ENCODE assay signal across 15 mouse cellular contexts in the genomic region with DNA sequence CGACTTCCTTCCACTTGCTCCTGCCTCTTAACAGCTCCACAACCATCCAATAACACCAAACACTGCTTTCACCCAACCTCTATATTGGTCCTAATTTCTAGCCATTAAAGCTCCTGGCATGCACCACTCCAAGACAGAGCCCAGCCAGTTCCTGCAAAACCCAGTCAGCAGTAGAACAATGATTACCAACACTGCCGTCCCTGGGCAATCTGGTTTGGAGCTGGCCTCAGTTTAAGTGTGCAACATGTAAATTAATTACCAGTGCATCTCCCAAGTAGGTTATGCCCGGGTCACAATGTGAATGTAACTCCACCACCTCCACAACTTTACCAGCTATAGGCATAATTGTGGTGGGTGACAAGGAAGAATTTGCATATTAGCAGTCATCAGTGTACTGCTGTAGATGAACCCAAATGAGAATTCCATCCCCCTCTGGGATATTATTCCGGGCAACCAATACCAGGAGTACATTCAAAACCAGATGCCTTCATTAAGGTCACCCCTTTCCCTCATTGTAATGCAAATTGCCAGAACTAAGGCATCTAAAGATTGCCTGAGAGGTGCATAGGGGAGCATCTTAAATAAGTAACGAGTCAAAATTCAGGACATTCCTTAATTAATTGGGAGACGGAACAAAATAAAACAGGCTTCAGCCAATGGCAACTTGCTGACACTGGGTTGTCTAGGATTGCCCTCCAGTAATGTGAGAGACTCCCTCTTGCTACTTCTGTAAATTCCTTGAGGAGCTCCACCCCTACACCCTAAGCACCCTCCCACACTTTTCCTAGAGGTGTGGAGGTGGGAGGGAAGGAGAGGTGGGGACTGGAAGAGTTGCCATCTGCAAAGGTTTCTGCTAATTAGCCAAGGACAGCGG.
DNase-seq lines count a peak whose midpoint lies in the region; ATAC-seq and TF ChIP-seq lines count a peak whose summit lies in the region.
"Had no signal": no experiment of that assay in that cellular context is flagged by ENCODE, and none has a peak within 500 bp of the region (broad histone marks: within the 10 kb centered on the region; RNA-seq: fewer than 3 reads in every experiment).

No protein-coding gene starts in this region.

- H3K4me3 ChIP-seq in midbrain, embryonic 11.5 days (ENCODE audit: low read depth, low read length) = no peak overlapping the region
- no peak overlapping the region for H3K4me3 ChIP-seq in midbrain, embryonic 10.5 days
- H3K4me3 ChIP-seq in forebrain, embryonic 10.5 days = no peak overlapping the region
- H3K4me3 ChIP-seq in hindbrain, postnatal 0 days (ENCODE audit: low read length) = no peak overlapping the region
- H3K4me3 ChIP-seq in midbrain, postnatal 0 days (ENCODE audit: low read depth, low read length) = no peak overlapping the region
- H3K4me3 ChIP-seq in gastrocnemius, adult 2 months = no peak overlapping the region
- H3K4me3 ChIP-seq: embryonic facial prominence, embryonic 13.5 days; heart, embryonic 12.5 days; stomach, embryonic 15.5 days had no signal

- intact Hi-C loops in gastrocnemius, adult 2 months (cut with DNase I) = no loop called here

- no peak for ATAC-seq in midbrain, embryonic 11.5 days (ENCODE audit: low FRiP score)
- 0 out of 2 replicates have a peak, but pooled peaks have one; percentile 21 for ATAC-seq in hindbrain, postnatal 0 days
- no peak; the same call in 1 of the 2 replicates for ATAC-seq in midbrain, postnatal 0 days (ENCODE audit: low FRiP score)
- ATAC-seq: inflammation-experienced regulatory T-cells, adult 6 months had no signal

- no peaks in the 10 kb centered on the region for H3K9me3 ChIP-seq in midbrain, embryonic 11.5 days (ENCODE audit: control insufficient read depth, low read length)
- H3K9me3 ChIP-seq in midbrain, embryonic 10.5 days (replicated peaks) = no peaks in the 10 kb centered on the region
- H3K9me3 ChIP-seq in forebrain, embryonic 10.5 days = no peaks in the 10 kb centered on the region
- no peaks in the 10 kb centered on the region for H3K9me3 ChIP-seq in hindbrain, postnatal 0 days (ENCODE audit: low read length)
- H3K9me3 ChIP-seq in midbrain, postnatal 0 days (ENCODE audit: low read length) = no peaks in the 10 kb centered on the region
- H3K9me3 ChIP-seq: embryonic facial prominence, embryonic 13.5 days; heart, embryonic 12.5 days; stomach, embryonic 15.5 days had no signal

- H3K36me3 ChIP-seq in midbrain, embryonic 11.5 days (ENCODE audit: control insufficient read depth, insufficient read depth, low read length) = no peaks in the 10 kb centered on the region
- H3K36me3 ChIP-seq in midbrain, embryonic 10.5 days = no peaks in the 10 kb centered on the region
- H3K36me3 ChIP-seq in forebrain, embryonic 10.5 days (replicated peaks) = no peaks in the 10 kb centered on the region
- H3K36me3 ChIP-seq in hindbrain, postnatal 0 days (ENCODE audit: insufficient read depth, low read length) = no peaks in the 10 kb centered on the region
- no peaks in the 10 kb centered on the region for H3K36me3 ChIP-seq in midbrain, postnatal 0 days (ENCODE audit: insufficient read depth, low read length)
- H3K36me3 ChIP-seq: embryonic facial prominence, embryonic 13.5 days; heart, embryonic 12.5 days; stomach, embryonic 15.5 days had no signal

- no peak for TF ChIP-seq CTCF in hindbrain, postnatal 0 days (IDR thresholded peaks at IDR 0.05; ENCODE audit: low read depth)
- TF ChIP-seq CTCF in midbrain, postnatal 0 days (IDR thresholded peaks at IDR 0.05) = no peak
- TF ChIP-seq CTCF in gastrocnemius, adult 2 months (IDR thresholded peaks at IDR 0.05) = no peak

- H3K4me1 ChIP-seq in midbrain, embryonic 11.5 days (ENCODE audit: control insufficient read depth, insufficient read depth, low read length) = peaks cover 4% of the 10 kb centered on the region; the same call in 1 of the 2 replicates
- peaks cover 18% of the 10 kb centered on the region for H3K4me1 ChIP-seq in midbrain, embryonic 10.5 days
- peaks cover 36% of the 10 kb centered on the region for H3K4me1 ChIP-seq in forebrain, embryonic 10.5 days
- H3K4me1 ChIP-seq in hindbrain, postnatal 0 days (ENCODE audit: insufficient read depth, low read length) = 0 out of 2 replicates have a peak, but pooled peaks cover 10% of the 10 kb centered on the region
- H3K4me1 ChIP-seq in midbrain, postnatal 0 days (ENCODE audit: insufficient read depth, low read length) = peaks cover 10% of the 10 kb centered on the region
- H3K4me1 ChIP-seq: stomach, embryonic 15.5 days had no signal

- DNase-seq in midbrain, embryonic 11.5 days (ENCODE audit: low spot score, missing footprints) = peak; percentile 33
- DNase-seq in midbrain, embryonic 10.5 days (ENCODE audit: low spot score) = no peak
- DNase-seq in forebrain, embryonic 10.5 days (ENCODE audit: extremely low spot score, low spot score) = no peak
- DNase-seq in hindbrain, postnatal 0 days (ENCODE audit: low spot score) = no peak
- no peak for DNase-seq in midbrain, postnatal 0 days (ENCODE audit: low spot score)
- no peak for DNase-seq in gastrocnemius, adult 2 months
- DNase-seq in embryo, embryonic 10.5 days (ENCODE audit: low spot score) = no peak
- DNase-seq: cerebellum, adult 9-11 months; lung, adult 2 months; right cerebral cortex, postnatal 14 days; thymus, postnatal 4 days had no signal

- H3K9ac ChIP-seq in midbrain, embryonic 11.5 days (ENCODE audit: low read length) = no peak overlapping the region
- no peak overlapping the region for H3K9ac ChIP-seq in hindbrain, postnatal 0 days (replicated peaks; ENCODE audit: low read length)
- no peak overlapping the region for H3K9ac ChIP-seq in midbrain, postnatal 0 days (replicated peaks; ENCODE audit: low read length, poor library complexity, severe bottlenecking)
- H3K9ac ChIP-seq: embryonic facial prominence, embryonic 13.5 days; heart, embryonic 12.5 days; stomach, embryonic 15.5 days had no signal

- no peaks in the 10 kb centered on the region for H3K27me3 ChIP-seq in midbrain, embryonic 11.5 days (ENCODE audit: control insufficient read depth, insufficient read depth, low read length)
- H3K27me3 ChIP-seq in midbrain, embryonic 10.5 days (ENCODE audit: low read depth, poor library complexity, severe bottlenecking) = no peaks in the 10 kb centered on the region
- no peaks in the 10 kb centered on the region for H3K27me3 ChIP-seq in forebrain, embryonic 10.5 days (ENCODE audit: poor library complexity, severe bottlenecking)
- H3K27me3 ChIP-seq in hindbrain, postnatal 0 days (ENCODE audit: insufficient read depth, low read length) = no peaks in the 10 kb centered on the region
- no peaks in the 10 kb centered on the region for H3K27me3 ChIP-seq in midbrain, postnatal 0 days (ENCODE audit: insufficient read depth, low read length)
- H3K27me3 ChIP-seq: embryonic facial prominence, embryonic 13.5 days; heart, embryonic 12.5 days; stomach, embryonic 15.5 days had no signal

- no peak overlapping the region for H3K4me2 ChIP-seq in midbrain, embryonic 11.5 days
- no peak overlapping the region for H3K4me2 ChIP-seq in hindbrain, postnatal 0 days (ENCODE audit: low read depth, low read length)
- no peak overlapping the region for H3K4me2 ChIP-seq in midbrain, postnatal 0 days (ENCODE audit: low read depth, low read length, poor library complexity, severe bottlenecking)
- H3K4me2 ChIP-seq: embryonic facial prominence, embryonic 13.5 days; heart, embryonic 12.5 days; stomach, embryonic 15.5 days had no signal

- 74% methylated on average over 7 of the region's 7 CpGs for WGBS in midbrain, embryonic 11.5 days
- 69% methylated on average over 7 of the region's 7 CpGs for WGBS in midbrain, embryonic 10.5 days
- WGBS in forebrain, embryonic 10.5 days = 62% methylated on average over 7 of the region's 7 CpGs
- WGBS in hindbrain, postnatal 0 days = 44% methylated on average over 7 of the region's 7 CpGs
- WGBS in midbrain, postnatal 0 days = 54% methylated on average over 7 of the region's 7 CpGs

- no peak overlapping the region for H3K27ac ChIP-seq in midbrain, embryonic 11.5 days (ENCODE audit: low read depth, low read length)
- H3K27ac ChIP-seq in midbrain, embryonic 10.5 days (replicated peaks) = no peak overlapping the region
- peak overlapping the region; percentile 8; the same call in 1 of the 2 replicates for H3K27ac ChIP-seq in forebrain, embryonic 10.5 days
- no peak overlapping the region for H3K27ac ChIP-seq in hindbrain, postnatal 0 days
- 0 out of 2 replicates have a peak overlapping the region, but pooled peaks have one; percentile 8 for H3K27ac ChIP-seq in midbrain, postnatal 0 days (ENCODE audit: low read depth, low read length)
- H3K27ac ChIP-seq in gastrocnemius, adult 2 months = no peak overlapping the region
- H3K27ac ChIP-seq: embryonic facial prominence, embryonic 13.5 days; stomach, embryonic 15.5 days had no signal

Comparison
In these comparisons a context has a peak if more than half of its experiments do, and no peak if none do; other contexts are left out.
1. H3K27ac ChIP-seq: peak in forebrain, embryonic 10.5 days (single experiment) and midbrain, postnatal 0 days (single experiment); none in midbrain, embryonic 11.5 days (single experiment), midbrain, embryonic 10.5 days (single experiment), hindbrain, postnatal 0 days (single experiment) and gastrocnemius, adult 2 months (single experiment).